Comparison of ENCODE assay signal across 10 mouse cellular contexts in the genomic region with DNA sequence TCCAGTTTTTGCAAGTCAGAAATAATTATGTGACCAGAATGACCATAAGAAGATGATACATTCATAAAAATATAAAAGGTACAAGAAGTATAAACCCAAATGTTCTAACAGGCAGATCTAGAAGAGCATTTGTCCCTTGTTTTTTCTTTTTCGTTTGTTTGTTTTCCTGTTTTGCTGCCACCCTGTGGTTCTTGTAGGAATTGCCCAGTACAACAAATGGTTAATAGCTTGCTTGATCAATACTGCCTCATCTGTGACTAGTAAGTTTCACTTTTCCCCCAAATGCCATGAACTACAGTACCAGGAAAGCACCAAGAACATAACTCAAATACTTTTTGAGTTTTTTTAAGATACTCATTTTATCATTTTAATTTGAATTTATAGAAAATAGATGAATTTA. TPM values are rescaled to one million over a fixed set of nuclear protein-coding genes. Genes with fewer than 3 reads are reported as not detected.
DNase-seq lines count a peak whose midpoint lies in the region; ATAC-seq and TF ChIP-seq lines count a peak whose summit lies in the region.
"Had no signal": no experiment of that assay in that cellular context is flagged by ENCODE, and none has a peak within 500 bp of the region (broad histone marks: within the 10 kb centered on the region; RNA-seq: fewer than 3 reads in every experiment).

No protein-coding gene starts in this region.

- peaks cover under 1% of the 10 kb centered on the region for H3K27me3 ChIP-seq in Patski
- H3K27me3 ChIP-seq: lung, embryonic 15.5 days had no signal

- DNase-seq in embryo, embryonic 10.5 days (ENCODE audit: low spot score): peak; percentile 53
- DNase-seq in embryo, embryonic 11 days: no peak
- peak; percentile 51 to 60 for DNase-seq in layer of hippocampus, postnatal 10 days (ENCODE audit: low spot score in 2 of 2)
- no peak for DNase-seq in layer of hippocampus, postnatal 36 days
- DNase-seq in 3T3-L1 (ENCODE audit: low read depth, low spot score): peak; percentile 39
- no peak for DNase-seq in Patski (ENCODE audit: low read depth, low spot score)
- DNase-seq in spleen, postnatal 4 days (ENCODE audit: low spot score in 2 of 2): no peak
- no peak for DNase-seq in c-Kit-positive CD71-positive TER-119-positive erythroid progenitor cells, embryonic 14.5 days (ENCODE audit: low spot score)

- CTCF ChIA-PET in Patski (lab: Charles Lee): no interaction called here

- ATAC-seq in Patski: no peak

- in situ Hi-C loops in Patski (cut with MboI; ENCODE audit: low pct_unique_long_range_greater_than_20kb): no loop called here

- POLR2A ChIA-PET in Patski (lab: Charles Lee): no interaction called here

- peak; percentile 61 for TF ChIP-seq CTCF in Patski (IDR thresholded peaks at IDR 0.05)

RNA-seq across cellular contexts. Expression of gene Hapln1, which starts 11.9 kb away (rescaled TPM):
- total RNA-seq in layer of hippocampus, postnatal 10 days (2021): 10 to 100 TPM; 83.4 to 98.5 TPM
- 10 to 100 TPM; 41.6 to 43.2 TPM for total RNA-seq in layer of hippocampus, postnatal 36 days (2021)
- polyA plus RNA-seq in Patski (2021): not detected
- polyA plus RNA-seq: erythroblast, embryonic 14.5 days had no signal

Comparison
In these comparisons a context has a peak if more than half of its experiments do, and no peak if none do; other contexts are left out.
1. DNase-seq: peak in embryo, embryonic 10.5 days (single experiment), layer of hippocampus, postnatal 10 days (2 of 2) and 3T3-L1 (single experiment); none in embryo, embryonic 11 days (single experiment), layer of hippocampus, postnatal 36 days (0 of 2), Patski (single experiment), spleen, postnatal 4 days (0 of 2) and c-Kit-positive CD71-positive TER-119-positive erythroid progenitor cells, embryonic 14.5 days (single experiment).